Mouse (Mus musculus): ENCODE measurements around the gene Ppm1h.
A peak's percentile ranks its signal among the peaks of the same experiment; 100 is the strongest.

GRCm38 (mm10) chr10:122794187-122794850 is 115.8 kb downstream of the Ppm1h start:
- TF ChIP-seq RCOR1 (IDR thresholded peaks at IDR 0.05; ENCODE audit: low read depth, low read length) (peak; percentile 53; the same call in 1 of the 2 replicates), EP300 (IDR thresholded peaks at IDR 0.05; ENCODE audit: low read depth in 1 of 2, low read length in 2 of 2) (0 out of 4 replicates have a peak, but pooled peaks of 1 of the 2 experiments have one; percentile 11), ZNF384 (IDR thresholded peaks at IDR 0.05; ENCODE audit: low read depth, low read length) (no peak), ZC3H11A (IDR thresholded peaks at IDR 0.05; ENCODE audit: low read depth, low read length) (no peak), CTCF (IDR thresholded peaks at IDR 0.05 in 2 of 3, conservative IDR thresholded peaks at IDR 0.05 in 1 of 3; ENCODE audit: control insufficient read depth in 1 of 3, insufficient read depth in 1 of 3, low read depth in 2 of 3, low read length in 3 of 3, poor library complexity in 1 of 3, severe bottlenecking in 1 of 3) (peak; percentile 88 to 94 (median 93)), POLR2A (IDR thresholded peaks at IDR 0.05; ENCODE audit: control insufficient read depth in 1 of 2, insufficient read depth in 1 of 2, low read depth in 1 of 2, low read length in 2 of 2, poor library complexity in 1 of 2) (peak in 1 of 2 experiments; percentile 66; a peak in 2 of 4 replicates), TAL1 (IDR thresholded peaks at IDR 0.05; ENCODE audit: low read length) (no peak), RAD21 (IDR thresholded peaks at IDR 0.05; ENCODE audit: low read depth, low read length) (peak; percentile 39), ELF1 (IDR thresholded peaks at IDR 0.05; ENCODE audit: low read depth, low read length) (0 out of 2 replicates have a peak, but pooled peaks have one; percentile 25), JUND (IDR thresholded peaks at IDR 0.05; ENCODE audit: low read depth, low read length) (0 out of 2 replicates have a peak, but pooled peaks have one; percentile 19)
